Mouse (Mus musculus) embryo, embryonic 11 days (tissue): ENCODE data around the gene Bloc1s3.

Experiments used
- DNase-seq: peaks from one replicate; pipeline ENCODE4 v3.0.0-alpha.2; 2015

Bloc1s3 gene

DNA sequence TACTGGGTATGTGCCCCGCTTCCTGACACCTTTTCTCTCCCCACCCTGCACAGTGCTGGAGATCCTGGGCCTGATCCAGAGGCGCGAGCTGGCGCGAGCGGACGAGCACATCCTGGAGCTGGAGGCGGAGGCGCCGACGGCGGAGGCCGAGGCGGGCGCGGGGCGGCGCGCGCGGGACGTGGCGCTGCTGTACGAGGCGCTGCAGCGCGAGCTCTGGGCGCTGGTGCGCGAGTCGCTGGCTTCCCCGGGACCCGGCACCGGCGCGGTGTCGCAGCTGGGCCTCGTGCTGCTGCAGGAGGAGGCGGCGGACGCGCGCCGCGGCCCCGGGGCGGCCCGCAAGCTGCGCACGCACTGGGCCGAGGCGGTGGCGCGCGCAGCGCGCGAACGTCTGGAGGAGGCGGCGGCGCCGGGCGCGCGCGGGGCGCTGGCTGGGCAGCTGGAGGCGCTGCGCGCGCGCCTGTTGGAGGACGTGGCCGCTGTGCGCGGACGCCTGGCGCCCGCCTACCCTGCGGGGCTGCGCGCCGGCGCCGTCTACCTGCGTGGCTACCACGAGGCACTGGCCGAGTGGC lies 34.2 kb downstream of the Bloc1s3 start:
- peak; percentile 94 for DNase-seq

DNA sequence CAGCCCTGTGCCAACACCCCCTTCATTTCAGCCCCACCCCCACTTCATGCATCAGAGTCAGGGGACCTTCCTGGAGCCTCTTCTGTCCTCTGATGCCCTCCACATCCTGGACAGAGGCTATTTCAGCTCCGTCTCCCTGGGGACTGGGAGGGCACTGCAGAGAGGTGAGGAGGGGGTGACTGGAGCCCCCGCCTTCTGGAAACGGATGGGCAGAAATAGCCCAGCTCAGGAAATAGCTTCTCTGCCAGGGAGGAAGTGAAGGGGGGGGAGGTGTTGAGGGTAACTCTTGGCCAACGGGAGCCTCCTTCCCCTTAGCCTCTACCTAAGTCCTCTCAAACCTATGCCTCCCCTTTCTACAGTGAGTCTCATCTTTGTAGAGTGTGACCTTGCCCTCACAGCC lies 35.8 kb downstream of the Bloc1s3 start:
- DNase-seq = no peak

DNA sequence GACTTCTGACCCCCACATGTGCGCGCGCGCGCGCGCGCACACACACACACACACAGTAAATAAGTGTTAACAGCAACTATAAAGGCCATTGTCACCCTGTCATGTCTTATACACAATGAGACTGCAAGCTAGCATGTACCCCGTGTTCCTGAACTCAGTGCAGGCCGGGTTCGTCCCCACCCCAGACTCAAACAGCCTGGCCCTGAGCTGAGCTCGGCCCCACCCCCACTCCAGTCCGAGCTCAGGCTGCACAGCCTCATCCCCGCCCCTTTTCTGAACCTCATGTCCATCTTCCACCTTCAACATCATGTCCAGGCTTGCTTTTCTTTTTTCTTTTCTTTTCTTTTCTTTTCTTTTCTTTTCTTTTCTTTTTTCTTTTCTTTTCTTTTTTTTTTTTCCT lies 37.9 kb downstream of the Bloc1s3 start:
- DNase-seq = no peak

DNA sequence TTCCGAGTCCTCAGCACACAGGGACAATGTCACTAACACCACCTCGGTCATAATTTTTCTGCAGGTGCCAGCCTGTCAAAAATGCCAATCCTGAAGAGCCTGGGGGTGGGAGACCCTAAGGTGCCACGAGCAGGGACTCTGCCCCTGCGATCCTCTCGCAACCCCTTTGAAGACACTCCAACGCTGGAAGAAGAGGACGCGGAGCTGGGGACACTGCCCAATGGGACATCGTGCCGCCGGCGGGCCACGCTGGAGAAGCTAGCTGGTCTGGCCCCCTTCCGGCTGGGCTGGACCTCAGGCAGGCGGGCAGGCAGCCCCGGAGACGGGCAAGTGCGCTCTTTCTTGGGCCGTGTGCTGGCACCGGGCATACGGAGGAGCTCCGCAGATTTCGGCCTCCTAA lies 38.8 kb downstream of the Bloc1s3 start:
- no peak for DNase-seq

DNA sequence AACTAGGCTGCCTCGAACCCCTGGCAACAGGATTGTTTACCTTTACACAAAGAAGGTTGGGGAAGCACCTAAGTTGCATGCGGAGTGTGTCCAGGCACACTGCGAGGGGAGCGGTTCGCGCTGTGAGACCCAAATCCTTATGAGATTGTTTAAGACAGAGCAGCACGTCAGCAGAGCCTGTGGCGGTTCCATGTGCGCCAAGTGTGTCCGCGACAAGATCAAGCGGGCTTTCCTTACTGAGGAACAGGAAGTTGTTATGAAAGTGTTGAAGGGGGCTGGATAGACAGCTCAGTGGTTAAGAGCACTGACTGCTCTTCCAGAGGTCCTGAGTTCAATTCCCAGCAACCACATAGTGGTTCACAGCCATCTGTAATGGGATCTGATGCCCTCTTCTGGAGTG lies 39.9 kb downstream of the Bloc1s3 start:
- no peak for DNase-seq

DNA sequence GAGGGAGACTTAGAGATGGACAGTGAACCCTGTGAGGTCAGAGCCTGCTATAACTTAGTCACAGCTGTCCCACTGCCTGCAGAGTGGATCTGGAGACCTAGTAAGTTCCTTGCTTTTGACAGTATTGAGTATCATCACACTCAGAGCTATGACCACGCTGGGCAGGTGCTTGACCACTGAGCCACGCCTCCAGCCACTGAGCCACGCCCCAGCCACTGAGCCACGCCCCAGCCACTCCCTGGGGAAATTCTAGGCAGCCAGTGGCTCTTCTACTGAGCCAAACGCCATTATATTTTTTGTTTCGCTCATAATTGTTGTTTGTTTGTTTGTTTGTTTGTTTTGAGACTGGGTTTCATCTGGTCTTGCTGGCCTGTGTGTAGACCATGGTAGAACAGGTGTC lies 40.5 kb downstream of the Bloc1s3 start:
- DNase-seq = no peak

DNA sequence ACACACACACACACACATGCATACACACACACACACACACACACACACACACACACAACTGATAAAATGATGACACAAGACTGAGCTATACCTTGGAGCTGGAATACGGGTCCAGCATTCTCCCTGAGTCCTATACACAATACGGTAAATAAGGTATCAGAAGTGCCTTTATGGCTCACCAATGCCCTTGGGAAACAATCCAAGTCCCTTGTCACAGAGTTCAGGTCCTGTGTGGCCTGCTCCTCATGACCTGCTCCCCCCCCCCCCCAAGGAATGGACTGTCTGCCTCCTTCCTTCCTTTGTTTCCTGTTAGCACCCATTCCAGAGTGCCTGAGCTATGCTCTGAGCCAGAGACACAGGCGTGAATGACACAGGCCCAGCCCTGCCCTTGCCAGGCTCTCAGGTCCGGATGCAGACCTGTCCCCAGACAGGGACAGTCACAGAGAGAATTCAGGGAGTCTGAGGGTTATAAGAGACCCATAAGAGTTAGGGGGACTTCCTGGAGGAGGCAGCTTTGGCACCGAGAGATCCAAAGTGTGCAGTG lies 41.5 kb downstream of the Bloc1s3 start:
- no peak for DNase-seq

DNA sequence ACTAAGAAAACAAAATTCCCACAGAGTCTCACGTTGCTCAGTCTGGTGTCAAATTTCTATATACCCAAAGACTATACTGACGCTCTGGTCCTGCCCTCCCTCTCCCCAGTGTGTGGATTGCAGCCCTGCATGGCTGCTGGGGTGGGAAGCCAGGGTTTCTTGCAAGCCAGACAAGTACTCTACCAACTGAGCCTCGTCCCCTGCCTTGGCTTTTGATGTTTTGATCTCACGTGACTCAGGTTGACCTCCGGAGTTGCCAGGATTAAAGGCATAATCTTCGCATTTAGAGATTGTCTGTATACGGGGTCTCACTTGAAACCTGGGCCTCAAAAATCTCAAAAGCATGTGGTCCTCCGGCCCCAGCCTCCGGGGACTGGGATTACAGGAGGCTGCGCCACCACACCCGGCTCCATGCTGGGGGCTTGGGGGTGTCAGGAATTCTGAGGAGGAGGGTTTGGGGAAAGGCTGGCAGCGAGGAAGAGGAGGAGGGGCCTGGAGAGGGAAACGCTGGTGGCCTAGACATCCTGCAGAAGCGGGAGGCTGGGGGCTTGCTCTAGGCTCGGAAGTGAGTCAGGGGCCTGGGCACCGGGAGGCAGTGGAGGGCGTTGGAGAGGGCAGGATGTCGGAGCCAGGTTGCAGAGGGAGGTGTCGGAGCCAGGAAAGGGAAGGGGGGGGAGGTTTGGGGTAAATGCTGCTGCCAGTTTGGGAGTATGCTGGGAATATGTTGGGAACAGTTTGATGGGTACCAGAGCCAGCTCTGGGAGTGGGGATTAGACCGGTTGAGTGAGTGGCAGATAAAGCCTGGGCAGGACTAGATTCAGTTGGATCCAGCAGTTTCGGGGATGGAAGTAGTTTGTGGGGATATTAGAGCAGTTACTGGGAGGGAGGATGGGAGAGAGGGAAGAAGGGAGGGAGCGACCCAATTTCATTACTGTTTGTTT lies 43.5 kb downstream of the Bloc1s3 start:
- peak; percentile 67 for DNase-seq

DNA sequence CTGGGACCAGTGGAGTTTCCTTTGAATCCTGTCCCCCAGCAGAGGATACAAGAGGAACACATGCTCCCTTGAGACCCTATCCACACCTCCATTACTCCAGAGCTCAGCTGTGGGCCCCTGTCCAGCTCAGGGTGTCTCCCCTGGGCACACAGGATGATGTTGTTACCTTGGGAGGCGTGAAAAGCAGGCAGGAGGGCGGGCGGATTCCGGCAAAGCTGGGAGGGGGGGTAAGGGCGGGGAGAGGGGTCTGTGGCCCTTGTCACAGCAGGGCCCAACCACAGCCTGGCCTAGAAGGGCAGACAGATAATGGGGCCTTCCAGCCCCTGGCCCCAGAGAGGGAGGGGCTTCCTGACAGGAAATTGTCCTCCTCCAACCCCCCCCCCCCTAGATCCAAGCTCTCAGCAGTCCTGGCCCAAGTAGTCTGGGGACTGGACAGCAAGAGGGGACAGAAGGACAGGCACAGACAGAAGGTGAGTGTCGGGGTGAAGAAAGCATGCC lies 45.2 kb downstream of the Bloc1s3 start, which contains the start of gene Exoc3l2:
TSS of gene Exoc3l2 (plus strand) at position 448 of the 498 bp plus-strand sequence.
- no peak for DNase-seq

DNA sequence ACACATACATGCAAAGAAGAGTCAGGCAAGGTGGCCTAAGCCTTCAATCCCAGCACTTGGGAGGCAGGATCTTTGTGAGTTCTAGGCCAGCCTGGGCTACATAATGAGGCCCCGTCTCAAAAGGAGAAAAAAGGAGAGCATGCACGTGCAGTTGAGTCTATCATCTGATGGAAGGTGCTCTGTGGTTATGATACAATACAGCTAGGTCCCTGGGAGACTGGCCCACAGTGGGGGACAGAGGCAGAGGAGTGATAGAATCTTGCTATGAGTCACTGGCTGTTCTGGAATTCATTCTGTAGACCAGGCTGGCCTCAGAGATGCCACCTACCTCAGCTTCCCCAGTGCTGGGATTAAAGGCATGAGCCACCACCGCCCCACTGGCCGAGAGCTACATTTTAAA lies 45.7 kb downstream of the Bloc1s3 start:
- DNase-seq = no peak

DNA sequence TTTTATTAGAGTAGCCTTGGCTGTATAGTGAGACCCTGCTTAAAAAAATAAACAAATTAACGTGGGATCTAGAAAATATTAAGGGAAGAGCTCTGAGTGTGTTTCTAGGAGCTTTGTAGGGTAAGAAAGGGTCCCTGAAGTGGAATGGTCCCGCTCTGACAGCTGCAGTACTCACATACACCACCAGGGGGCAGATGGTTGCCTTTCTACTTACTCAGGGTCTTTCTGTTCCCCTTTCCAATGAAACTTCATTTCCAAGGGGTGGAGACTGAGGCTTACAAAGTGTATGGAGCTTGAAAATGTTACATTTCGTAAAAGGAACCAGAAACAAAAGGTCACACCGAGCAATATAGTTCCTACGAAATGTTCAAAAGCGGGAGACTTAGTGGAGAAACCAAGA lies 46.7 kb downstream of the Bloc1s3 start:
- DNase-seq = peak; percentile 78

DNA sequence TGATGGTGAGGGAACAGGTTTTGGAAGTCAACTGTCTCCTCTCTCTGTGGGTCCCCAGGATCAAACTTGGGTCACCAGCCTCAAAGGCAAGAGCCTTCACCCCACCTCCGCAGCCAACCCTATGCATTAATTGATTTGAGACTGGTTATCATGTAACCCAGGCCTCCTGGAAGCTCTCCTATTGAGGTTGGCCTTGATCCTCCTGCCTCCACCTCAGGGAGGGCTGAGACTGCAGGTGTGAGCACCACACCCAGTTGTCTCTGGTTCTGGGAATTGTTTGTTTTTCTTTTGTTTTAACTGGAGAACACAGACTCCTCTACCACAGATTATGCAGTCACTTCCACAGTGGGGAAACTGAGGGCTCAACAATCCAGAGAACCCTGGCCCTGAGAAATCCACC lies 47.7 kb downstream of the Bloc1s3 start:
- DNase-seq = no peak

DNA sequence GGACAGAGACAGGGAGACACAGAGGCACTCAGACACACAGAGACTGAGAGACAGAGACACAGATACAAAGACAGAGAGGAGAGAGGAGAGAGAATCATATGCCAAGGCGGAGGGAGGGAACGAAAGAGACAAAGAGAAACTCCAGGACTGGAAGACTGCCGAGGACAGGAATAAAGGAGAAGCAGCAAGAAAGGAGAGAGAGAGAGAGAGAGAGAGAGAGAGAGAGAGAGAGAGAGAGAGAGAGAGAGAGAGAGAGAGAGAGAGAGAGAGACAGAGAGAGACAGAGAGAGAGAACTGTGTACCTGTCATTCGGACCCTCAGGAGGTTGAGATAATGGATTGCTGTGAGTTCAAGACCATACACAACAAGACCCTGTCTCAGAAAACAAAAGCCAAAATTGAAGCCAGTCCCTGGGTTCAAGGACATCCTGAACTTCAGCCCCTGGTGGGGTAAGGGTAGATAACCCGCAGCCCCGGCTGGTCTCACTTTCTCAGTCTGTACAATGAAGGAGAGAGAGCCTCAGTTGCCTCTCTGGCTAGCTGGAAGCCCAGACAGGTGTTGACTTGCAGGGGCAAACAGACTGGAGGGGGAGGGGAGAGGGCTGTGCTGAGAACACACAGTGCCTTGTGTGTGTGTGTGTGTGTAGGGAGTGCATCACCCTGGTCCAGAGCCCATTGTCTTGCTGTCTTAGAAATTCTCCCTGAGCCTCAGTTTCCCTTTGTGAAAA lies 48.9 kb downstream of the Bloc1s3 start:
- no peak for DNase-seq

DNA sequence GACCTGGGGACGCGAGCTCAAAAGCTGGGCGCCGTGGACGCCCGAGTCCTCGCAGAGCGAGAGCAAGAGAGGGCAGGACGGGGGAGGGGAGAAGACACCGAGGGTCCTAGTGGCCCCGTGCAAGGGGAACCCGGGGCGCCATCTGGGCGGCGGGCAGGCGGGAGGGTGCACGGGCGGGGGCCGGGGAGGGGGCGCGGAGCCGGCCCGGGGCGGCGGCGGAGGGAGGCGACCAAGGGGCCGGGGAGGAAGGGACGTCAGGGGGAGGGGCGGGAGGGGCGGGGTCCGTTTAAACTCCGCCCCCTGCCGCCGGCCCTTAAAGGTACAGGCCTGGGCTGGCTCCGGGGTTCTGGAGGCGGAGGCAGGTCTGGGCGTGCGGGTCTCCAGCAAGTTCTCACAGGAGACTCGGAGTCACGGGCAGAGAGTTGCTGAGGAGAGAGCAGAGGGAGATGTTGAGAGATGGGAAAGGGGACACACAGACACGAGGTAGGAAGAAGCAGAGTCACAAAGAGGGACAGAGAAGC lies 49.5 kb downstream of the Bloc1s3 start, which contains the start of gene Mark4:
TSS of gene Mark4 (minus strand) at position 231 of the 521 bp plus-strand sequence.
- DNase-seq = peak; percentile 91

DNA sequence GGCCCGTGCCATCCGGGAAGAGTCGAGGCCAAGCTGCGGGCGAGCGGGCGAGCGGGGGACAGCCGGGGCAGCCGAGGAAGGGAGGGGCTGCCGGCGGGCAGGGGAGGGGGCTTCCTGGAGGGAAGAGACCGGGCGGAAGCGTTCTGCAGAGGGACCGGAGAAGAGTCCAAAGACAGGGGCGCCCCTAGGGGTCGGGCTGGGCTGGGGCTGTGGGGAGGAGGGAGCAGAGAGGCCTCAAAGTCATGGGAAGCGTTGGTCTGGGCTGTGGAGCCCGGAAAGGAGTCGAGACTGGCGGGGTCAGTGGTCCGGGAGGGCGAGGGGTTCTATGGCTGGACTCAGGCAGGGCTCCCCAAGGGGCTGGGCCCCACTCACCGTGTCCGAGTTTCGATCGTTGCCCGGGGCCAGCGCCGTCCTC lies 50.1 kb downstream of the Bloc1s3 start:
- peak; percentile 86 for DNase-seq

DNA sequence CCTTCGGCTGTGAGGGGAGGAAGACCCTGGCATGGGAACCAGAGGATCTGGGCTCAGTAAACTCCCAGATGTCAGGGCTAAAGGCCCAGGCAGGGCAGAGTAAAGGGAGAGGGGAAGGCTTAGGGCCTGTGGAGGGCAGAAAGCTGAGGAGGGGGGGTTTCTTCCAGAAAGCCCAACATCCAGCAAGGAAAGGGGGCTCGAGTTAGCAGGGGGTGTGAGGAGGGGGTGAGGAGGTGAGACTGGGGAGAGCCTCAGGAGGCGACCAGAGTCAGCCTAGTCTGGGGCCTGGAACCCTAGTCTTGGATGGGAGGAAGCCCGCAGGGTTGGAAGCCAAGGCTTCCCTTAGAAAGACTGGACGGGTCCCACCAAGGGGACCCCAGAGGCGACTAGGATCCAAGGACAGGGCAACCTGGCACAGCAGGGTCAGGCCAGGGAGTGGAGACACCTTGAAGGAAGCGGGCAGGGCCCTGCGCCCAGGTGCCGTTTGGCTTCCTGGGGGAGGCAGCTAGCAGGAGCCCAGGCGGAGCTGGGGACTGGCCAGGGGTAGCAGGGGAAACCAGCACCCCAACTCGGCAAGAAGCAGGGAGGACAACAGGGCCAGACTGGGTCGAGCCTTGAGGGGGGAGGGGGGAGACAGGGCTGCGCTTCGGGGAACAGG lies 50.6 kb downstream of the Bloc1s3 start:
- no peak for DNase-seq

DNA sequence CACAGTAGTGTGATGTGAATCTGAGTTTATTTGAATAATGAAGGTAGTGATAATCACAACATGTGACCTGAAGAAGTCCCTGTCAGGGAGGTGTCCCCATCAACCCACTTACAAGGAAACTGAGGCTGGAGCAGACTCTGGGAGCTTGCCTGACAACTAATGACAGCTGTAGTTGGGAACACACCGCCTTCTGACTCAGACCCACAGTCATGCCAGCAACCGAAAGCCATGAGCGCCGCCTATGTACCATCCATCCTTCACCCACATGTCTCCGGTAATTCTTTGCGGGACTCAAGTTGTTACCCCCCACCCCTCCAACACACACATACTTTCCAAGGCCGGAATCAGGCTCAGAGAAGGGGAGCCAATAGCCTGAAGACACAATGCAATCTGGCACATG lies 51.5 kb downstream of the Bloc1s3 start:
- DNase-seq = no peak

DNA sequence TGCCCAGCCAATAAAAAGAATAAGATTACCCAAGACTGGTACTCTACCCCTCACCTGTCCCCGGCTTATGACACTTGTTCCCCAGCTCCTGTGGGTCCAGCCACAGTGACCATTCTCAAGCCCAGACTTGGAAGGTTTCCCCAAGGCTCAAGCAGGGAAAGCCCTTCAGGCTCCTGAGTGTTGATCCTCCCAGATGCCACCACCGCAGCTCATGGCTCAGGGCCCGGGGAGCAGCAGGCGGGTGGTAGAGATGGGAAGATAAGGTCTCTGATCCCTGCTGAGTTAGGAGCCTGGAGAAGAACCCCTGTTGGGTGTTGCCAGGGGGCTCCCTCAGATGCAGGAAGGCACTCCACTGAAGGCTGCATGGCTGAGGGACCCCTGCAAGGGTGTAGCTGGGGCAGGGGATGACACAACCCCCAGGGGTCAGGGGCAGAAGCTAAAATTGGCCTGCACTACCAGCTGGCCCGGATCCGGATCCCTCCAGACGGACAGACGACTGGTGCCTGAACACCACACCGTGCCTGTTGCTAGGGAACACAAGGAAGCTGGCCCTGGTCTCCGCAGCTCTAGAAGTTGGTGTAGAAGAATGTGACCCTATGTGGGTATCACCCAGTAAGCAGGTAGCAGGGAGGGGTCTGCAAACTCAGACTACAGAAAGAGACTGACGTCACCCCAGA lies 52.2 kb downstream of the Bloc1s3 start:
- no peak for DNase-seq

DNA sequence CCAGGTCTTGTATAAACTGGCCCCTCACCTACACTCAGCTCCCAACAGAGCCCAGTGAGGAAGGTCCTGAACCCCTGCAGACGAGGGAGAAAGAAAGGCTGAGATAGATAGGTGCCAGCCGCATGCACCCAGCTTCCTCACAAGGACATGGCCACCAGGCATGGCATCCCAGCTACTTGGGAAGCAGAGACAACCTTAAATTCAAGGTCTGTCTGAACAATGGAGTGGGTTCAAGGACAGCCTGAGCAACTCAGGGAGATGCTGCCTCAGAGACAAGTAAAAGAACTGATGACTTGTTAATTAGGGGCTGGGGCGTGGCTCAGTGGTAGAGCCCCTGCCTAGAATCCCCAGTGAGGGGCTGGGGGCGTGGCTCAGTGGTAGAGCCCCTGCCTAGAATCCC lies 53.0 kb downstream of the Bloc1s3 start:
- DNase-seq = no peak
